Mouse (Mus musculus): ENCODE data around the gene Rab44.

Gene Rab44

GRCm38 (mm10) chr17:29123578-29124174, 9.7 kb downstream of the Rab44 start:
- peak in 1 of 2 experiments; percentile 15 for DNase-seq (ENCODE audit: inconsistent age in 2 of 2, low spot score in 1 of 2)

GRCm38 (mm10) chr17:29126561-29126960, 12.6 kb downstream of the Rab44 start:
- peak in 1 of 2 experiments; percentile 12 for DNase-seq (ENCODE audit: inconsistent age in 2 of 2, low spot score in 1 of 2)

GRCm38 (mm10) chr17:29129341-29129740, 15.4 kb downstream of the Rab44 start:
- no peak for DNase-seq (ENCODE audit: inconsistent age in 2 of 2, low spot score in 1 of 2)

GRCm38 (mm10) chr17:29135066-29135465, 21.1 kb downstream of the Rab44 start:
- DNase-seq (ENCODE audit: inconsistent age in 2 of 2, low spot score in 1 of 2) = no peak

- peak; percentile 80 to 86 for DNase-seq (ENCODE audit: inconsistent age in 2 of 2, low spot score in 1 of 2)
Measured at GRCm38 (mm10) chr17:29136236-29136635, 22.3 kb downstream of the Rab44 start.

- DNase-seq (ENCODE audit: inconsistent age in 2 of 2, low spot score in 1 of 2) = no peak
Measured at GRCm38 (mm10) chr17:29137906-29138305, 24.0 kb downstream of the Rab44 start.

GRCm38 (mm10) chr17:29141577-29141976, 27.6 kb downstream of the Rab44 start:
- DNase-seq (ENCODE audit: inconsistent age in 2 of 2, low spot score in 1 of 2) = no peak

GRCm38 (mm10) chr17:29143266-29143665, 29.3 kb downstream of the Rab44 start:
- DNase-seq (ENCODE audit: inconsistent age in 2 of 2, low spot score in 1 of 2) = no peak

- DNase-seq (ENCODE audit: inconsistent age in 2 of 2, low spot score in 1 of 2) = no peak
Measured at GRCm38 (mm10) chr17:29145101-29145500, 31.2 kb downstream of the Rab44 start.

- no peak for DNase-seq (ENCODE audit: inconsistent age in 2 of 2, low spot score in 1 of 2)
Measured at GRCm38 (mm10) chr17:29147273-29147672, 33.3 kb downstream of the Rab44 start.

- peak in 1 of 2 experiments; percentile 68 for DNase-seq (ENCODE audit: inconsistent age in 2 of 2, low spot score in 1 of 2)
Measured at GRCm38 (mm10) chr17:29147773-29148172, 33.8 kb downstream of the Rab44 start.

- DNase-seq (ENCODE audit: inconsistent age in 2 of 2, low spot score in 1 of 2) = no peak
Measured at GRCm38 (mm10) chr17:29149766-29150165, 35.8 kb downstream of the Rab44 start.

GRCm38 (mm10) chr17:29152547-29152946, 38.6 kb downstream of the Rab44 start:
- DNase-seq (ENCODE audit: inconsistent age in 2 of 2, low spot score in 1 of 2) = no peak

GRCm38 (mm10) chr17:29154247-29154646, 40.3 kb downstream of the Rab44 start:
- DNase-seq (ENCODE audit: inconsistent age in 2 of 2, low spot score in 1 of 2) = no peak

- DNase-seq (ENCODE audit: inconsistent age in 2 of 2, low spot score in 1 of 2) = no peak
Measured at GRCm38 (mm10) chr17:29155355-29156135, 41.6 kb downstream of the Rab44 start.

- DNase-seq (ENCODE audit: inconsistent age in 2 of 2, low spot score in 1 of 2) = no peak
Measured at GRCm38 (mm10) chr17:29156396-29156795, 42.5 kb downstream of the Rab44 start.

GRCm38 (mm10) chr17:29156866-29157265, 42.9 kb downstream of the Rab44 start:
- DNase-seq (ENCODE audit: inconsistent age in 2 of 2, low spot score in 1 of 2) = peak in 1 of 2 experiments; percentile 60

- no peak for DNase-seq (ENCODE audit: inconsistent age in 2 of 2, low spot score in 1 of 2)
Measured at GRCm38 (mm10) chr17:29158899-29159298, 45.0 kb downstream of the Rab44 start.

- no peak for DNase-seq (ENCODE audit: inconsistent age in 2 of 2, low spot score in 1 of 2)
Measured at GRCm38 (mm10) chr17:29159320-29159719, 45.4 kb downstream of the Rab44 start.

- no peak for DNase-seq (ENCODE audit: inconsistent age in 2 of 2, low spot score in 1 of 2)
Measured at GRCm38 (mm10) chr17:29159743-29160455, 46.0 kb downstream of the Rab44 start.

- no peak for DNase-seq (ENCODE audit: inconsistent age in 2 of 2, low spot score in 1 of 2)
Measured at GRCm38 (mm10) chr17:29162334-29162733, 48.4 kb downstream of the Rab44 start.

Measured in adrenal gland, adult (tissue).